Mouse (Mus musculus) heart, embryonic 11.5 days (tissue): ENCODE measurements around the gene Il12rb1. TPM values are rescaled to one million over a fixed set of nuclear protein-coding genes. Genes with fewer than 3 reads are reported as not detected.
A peak's percentile ranks its signal among the peaks of the same experiment; 100 is the strongest.

Experiments used
- ATAC-seq: fragments of 200-750 bp; cut with Nextera tagmentation; replicated peaks from 2 replicates; pipeline ENCODE4 v1.8.0; 2017; ENCODE audit warnings: moderate library complexity; ENCODE audit not compliant: insufficient number of reproducible peaks, low FRiP score, low TSS enrichment
- H3K27ac ChIP-seq: fragments of 300-500 bp; sonication (generic); 2 replicates; pipeline ENCODE4 v1.5.1; 2014; ENCODE audit warnings: mild to moderate bottlenecking, low read depth, low read length
- H3K27me3 ChIP-seq: fragments of 300-500 bp; sonication (generic); 2 replicates; pipeline ENCODE4 v1.6.1; 2014; ENCODE audit warnings: mild to moderate bottlenecking, low read length, mixed read lengths; ENCODE audit not compliant: control insufficient read depth, insufficient read depth
- H3K36me3 ChIP-seq: fragments of 300-500 bp; sonication (generic); 2 replicates; pipeline ENCODE4 v1.6.1; 2014; ENCODE audit warnings: mild to moderate bottlenecking, low read length, moderate library complexity, mixed read lengths; ENCODE audit not compliant: control insufficient read depth, insufficient read depth
- H3K4me1 ChIP-seq: fragments of 300-500 bp; sonication (generic); 2 replicates; pipeline ENCODE4 v1.6.1; 2014; ENCODE audit warnings: low read length; ENCODE audit not compliant: control insufficient read depth, insufficient read depth
- H3K4me2 ChIP-seq: fragments of 300-500 bp; sonication (generic); 2 replicates; pipeline ENCODE4 v1.6.1; 2014; ENCODE audit warnings: mild to moderate bottlenecking, moderate library complexity
- H3K4me3 ChIP-seq: fragments of 300-500 bp; sonication (generic); 2 replicates; pipeline ENCODE4 v1.5.1; 2014; ENCODE audit warnings: low read depth, low read length
- H3K9ac ChIP-seq: fragments of 300-500 bp; sonication (generic); 2 replicates; pipeline ENCODE4 v1.6.1; 2014; ENCODE audit warnings: mild to moderate bottlenecking, low read depth, low read length, moderate library complexity
- H3K9me3 ChIP-seq: fragments of 300-500 bp; sonication (generic); replicated peaks from 2 replicates; pipeline ENCODE4 v1.6.1; 2016; ENCODE audit warnings: low read length; ENCODE audit not compliant: control insufficient read depth
- WGBS: fragments of 180-500 bp; shearing (Covaris S2); extraction: QIAGEN DNeasy Blood & Tissue Kit; methylation state at CpG from one replicate; pipeline ENCODE4 v1.1.7; 2014; ENCODE audit not compliant: insufficient replicate concordance; 5-methylcytosine and 5-hydroxymethylcytosine counted together
- polyA plus RNA-seq: library from polyadenylated mRNA; unstranded; fragments of >200 nt; fragmentation: Nextera tagmentation; extraction: Ambion mirVana; gene quantifications from 2 replicates; pipeline ENCODE4 v1.2.1, GENCODE M21; 2014

The Il12rb1 gene
- polyA plus RNA-seq, result 0.07 TPM in 1 of 2 replicates, not detected in the other

DNA sequence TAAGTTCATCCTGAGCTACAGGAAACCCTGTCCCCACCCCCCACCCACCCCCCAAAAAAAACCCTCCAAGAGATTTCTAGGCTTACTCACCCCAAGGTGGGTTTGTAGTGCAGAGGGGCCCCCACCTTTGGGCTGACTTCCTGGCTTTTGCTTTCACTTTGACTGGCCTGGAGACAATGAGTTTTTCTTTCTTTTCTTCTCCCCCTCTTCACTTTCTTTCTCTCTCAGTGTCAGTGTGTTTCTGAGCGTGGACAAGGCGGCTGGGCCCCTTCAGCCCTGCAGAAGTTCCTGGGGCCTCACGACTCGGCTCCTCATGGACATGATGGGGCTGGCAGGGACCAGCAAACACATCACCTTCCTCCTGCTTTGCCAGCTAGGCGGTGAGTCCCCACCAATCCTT is at the start of gene Il12rb1:
Il12rb1 (plus strand) TSS at position 211 of the 400 bp plus-strand sequence.
- H3K4me3 ChIP-seq, result no peak within 1 kb of the TSS
- no peak for ATAC-seq
- peaks cover 47% of the 10 kb centered on the region for H3K27me3 ChIP-seq
- no peak within 1 kb of the TSS for H3K27ac ChIP-seq
- 68% methylated on average over 5 of the region's 5 CpGs for WGBS
- peaks cover 12% of the 10 kb centered on the region; the same call in 1 of the 2 replicates for H3K4me1 ChIP-seq
- no peaks in the 10 kb centered on the region for H3K36me3 ChIP-seq
- no peak within 1 kb of the TSS for H3K9ac ChIP-seq
- no peaks in the 10 kb centered on the region for H3K9me3 ChIP-seq
- H3K4me2 ChIP-seq, result no peak within 1 kb of the TSS

DNA sequence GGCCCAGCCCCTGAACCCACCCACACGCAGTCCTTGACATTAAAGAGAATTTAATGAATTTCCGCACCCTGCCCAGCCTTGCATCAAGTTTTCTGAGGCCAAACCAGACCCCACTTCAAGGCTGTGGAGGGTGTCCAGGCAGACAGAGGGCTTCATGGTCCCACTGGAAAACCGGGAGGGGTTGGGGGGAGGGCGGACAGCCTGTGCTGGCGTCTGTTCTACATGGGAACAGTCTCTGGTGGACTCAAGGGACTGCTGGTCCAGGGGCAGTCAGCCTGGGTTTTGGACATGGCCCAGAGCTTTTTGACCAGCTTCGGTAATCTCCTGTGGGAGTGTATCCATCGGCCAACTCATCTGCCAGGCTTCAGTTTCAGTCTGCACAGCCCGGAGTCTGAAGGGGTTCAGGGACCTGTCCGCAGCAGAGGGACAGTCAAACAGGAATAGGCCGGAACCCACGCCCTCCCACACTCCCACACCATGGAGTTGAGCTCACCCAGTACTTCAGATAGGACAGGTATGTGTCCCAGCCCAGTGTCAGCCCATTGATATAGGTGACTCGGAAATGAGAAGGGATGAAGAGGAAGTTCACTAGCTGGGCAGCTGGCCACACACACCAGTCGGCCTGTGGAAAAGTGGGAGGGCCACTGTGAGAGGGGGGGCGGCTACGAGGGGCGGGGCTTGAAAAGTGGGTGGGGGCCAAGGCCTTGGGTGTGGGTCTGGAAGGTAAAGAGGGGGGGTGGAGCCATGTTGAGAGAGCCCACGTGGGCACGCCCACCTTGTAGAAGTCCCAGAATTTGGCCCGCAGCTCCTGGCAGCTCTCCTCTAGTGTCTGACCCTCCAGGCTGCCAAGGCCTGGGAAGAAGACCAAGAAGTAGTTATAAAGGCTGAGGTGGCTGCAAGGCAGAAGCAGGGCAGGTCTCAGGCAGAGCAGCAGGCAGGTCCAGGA is 49.4 kb upstream of the Il12rb1 start:
- H3K36me3 ChIP-seq, result peaks cover 3% of the 10 kb centered on the region; the same call in 1 of the 2 replicates
- H3K4me1 ChIP-seq, result peaks cover 12% of the 10 kb centered on the region; the same call in 1 of the 2 replicates
- 0 out of 2 replicates have a peak, but pooled peaks cover 4% of the 10 kb centered on the region for H3K27me3 ChIP-seq
- no peak overlapping the region for H3K4me3 ChIP-seq
- no peak for ATAC-seq
- no peak overlapping the region for H3K9ac ChIP-seq
- H3K9me3 ChIP-seq, result no peaks in the 10 kb centered on the region
- WGBS, result 68% methylated on average over 19 of the region's 19 CpGs
- no peak overlapping the region for H3K27ac ChIP-seq
- H3K4me2 ChIP-seq, result peak overlapping the region; percentile 14

DNA sequence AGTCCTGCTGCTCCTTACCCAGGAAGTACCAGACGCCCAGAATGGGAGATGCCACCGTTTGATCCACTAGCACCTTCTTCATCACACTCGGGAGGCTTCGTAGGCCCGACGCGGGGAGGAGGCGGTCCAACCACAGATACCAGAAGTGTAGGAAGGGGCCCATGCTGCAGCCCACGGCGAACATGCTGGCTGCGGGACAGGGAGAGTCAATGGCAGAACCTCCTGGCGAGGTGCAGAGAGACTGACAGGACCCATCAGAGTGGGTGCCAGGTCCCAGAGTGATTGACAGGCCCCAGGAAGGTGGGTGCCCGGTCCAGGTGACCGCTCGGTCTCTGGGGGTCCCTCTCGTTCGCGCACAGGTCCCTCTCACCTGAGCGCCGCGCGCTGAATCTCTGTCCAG is 47.9 kb upstream of the Il12rb1 start:
- Histone ChIP-seq H3K4me3 (peak overlapping the region; percentile 74), H3K27me3 (0 out of 2 replicates have a peak, but pooled peaks cover 4% of the 10 kb centered on the region), H3K9me3 (no peaks in the 10 kb centered on the region), H3K9ac (peak overlapping the region; percentile 84), H3K4me1 (peaks cover 16% of the 10 kb centered on the region; the same call in 1 of the 2 replicates), H3K27ac (peak overlapping the region; percentile 73), H3K36me3 (peaks cover 3% of the 10 kb centered on the region; the same call in 1 of the 2 replicates), H3K4me2 (peak overlapping the region; percentile 99)
- WGBS, result 2% methylated on average over 20 of the region's 22 CpGs
- no peak for ATAC-seq

DNA sequence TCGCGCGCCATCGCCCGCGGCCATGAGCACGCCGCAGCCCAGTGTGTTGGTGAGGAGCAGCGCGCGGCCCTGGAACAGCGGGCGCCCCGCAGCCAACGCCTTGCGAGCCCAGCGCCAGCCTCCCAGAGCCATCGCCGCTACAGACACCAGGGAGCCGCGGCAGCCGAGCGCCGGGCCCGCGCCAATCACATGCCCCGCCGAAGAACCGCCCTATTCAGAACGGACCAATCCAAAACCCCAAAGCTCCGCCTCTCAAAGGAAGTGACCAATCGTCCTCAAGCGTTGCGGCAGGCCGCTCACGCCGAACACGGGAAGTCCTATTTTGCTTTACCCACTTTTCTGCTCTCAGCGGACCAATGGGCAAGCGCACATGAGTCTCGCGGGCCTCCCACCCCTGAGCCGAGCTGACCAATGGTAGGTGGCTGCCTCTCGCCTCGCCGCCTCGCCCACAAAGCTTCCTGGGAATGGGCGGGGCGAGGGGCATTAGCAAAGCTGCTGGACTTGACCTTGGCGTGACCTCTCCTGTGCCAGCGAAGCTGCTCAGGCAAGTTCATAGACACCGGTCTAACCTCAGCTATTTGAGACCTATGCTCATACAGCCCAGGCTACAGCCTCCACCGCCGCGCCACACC is 47.4 kb upstream of the Il12rb1 start, which contains the start of gene Mpv17l2:
Mpv17l2 (minus strand) TSS at position 172 of the 632 bp plus-strand sequence.
- ATAC-seq, result peak; percentile 92
- H3K4me3 ChIP-seq, result peak within 1 kb of the TSS; percentile 74
- H3K36me3 ChIP-seq, result peaks cover 3% of the 10 kb centered on the region; the same call in 1 of the 2 replicates
- peak within 1 kb of the TSS; percentile 84 for H3K9ac ChIP-seq
- H3K4me2 ChIP-seq, result peak within 1 kb of the TSS; percentile 99
- no peaks in the 10 kb centered on the region for H3K9me3 ChIP-seq
- WGBS, result 1% methylated on average over 55 of the region's 55 CpGs
- H3K4me1 ChIP-seq, result peaks cover 20% of the 10 kb centered on the region
- H3K27me3 ChIP-seq, result 0 out of 2 replicates have a peak, but pooled peaks cover 4% of the 10 kb centered on the region
- peak within 1 kb of the TSS; percentile 75 for H3K27ac ChIP-seq

DNA sequence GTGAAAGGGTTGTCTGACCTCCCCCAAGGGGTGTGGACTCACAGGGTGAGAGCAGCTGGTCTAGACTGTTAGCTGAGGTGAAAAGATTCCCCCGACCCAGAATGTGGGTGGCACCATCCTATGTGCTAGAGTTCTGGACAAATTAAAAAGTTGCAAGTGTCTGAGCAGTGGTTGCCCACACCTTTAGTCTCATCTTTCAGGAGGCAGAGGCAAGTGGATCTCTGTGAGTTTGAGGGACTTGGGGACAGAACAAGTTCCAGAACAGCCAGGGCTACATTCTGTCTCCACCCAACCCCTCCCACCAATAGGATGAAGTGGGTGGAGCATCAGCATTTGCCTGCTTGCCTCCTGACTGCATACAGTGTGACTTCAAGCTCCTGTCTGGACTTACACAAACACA is 46.1 kb upstream of the Il12rb1 start:
- Histone ChIP-seq H3K9ac (no peak overlapping the region), H3K4me2 (no peak overlapping the region), H3K27ac (peak overlapping the region; percentile 2; the same call in 1 of the 2 replicates)

DNA sequence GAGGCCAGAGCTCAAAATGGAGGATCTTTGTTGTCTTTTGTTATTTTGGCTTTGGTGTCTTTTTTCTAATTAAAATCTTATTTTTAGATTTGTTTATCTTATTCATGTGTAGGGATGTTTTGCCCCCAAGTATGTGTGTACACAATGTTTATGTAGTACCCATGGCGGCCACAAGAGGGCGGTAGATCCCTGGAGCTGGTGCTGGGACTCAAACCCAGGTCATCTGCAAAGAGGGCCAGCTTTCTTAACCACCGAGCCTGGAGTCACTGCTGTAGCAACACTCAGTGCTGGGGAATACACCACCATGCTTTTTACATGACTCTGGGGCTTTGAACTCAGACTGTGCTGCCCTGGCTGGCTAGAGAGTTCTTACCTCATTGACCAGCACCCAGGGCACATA is 44.9 kb upstream of the Il12rb1 start:
- Histone ChIP-seq H3K36me3 (peaks cover 5% of the 10 kb centered on the region; the same call in 1 of the 2 replicates), H3K27ac (0 out of 2 replicates have a peak overlapping the region, but pooled peaks have one; percentile 25), H3K27me3 (peaks cover 2% of the 10 kb centered on the region; the same call in 1 of the 2 replicates), H3K9me3 (no peaks in the 10 kb centered on the region), H3K4me2 (no peak overlapping the region; the same call in 1 of the 2 replicates), H3K4me1 (peaks cover 31% of the 10 kb centered on the region), H3K4me3 (no peak overlapping the region), H3K9ac (no peak overlapping the region)
- no peak for ATAC-seq
- WGBS, result 7% methylated on average over 3 of the region's 3 CpGs

More for the DNA sequence above, 46.1 kb upstream of the Il12rb1 start:
- 50% methylated on average over 1 of the region's 1 CpGs for WGBS
- peaks cover 31% of the 10 kb centered on the region for H3K4me1 ChIP-seq
- no peak overlapping the region for H3K4me3 ChIP-seq
- no peak for ATAC-seq
- peaks cover 3% of the 10 kb centered on the region; the same call in 1 of the 2 replicates for H3K36me3 ChIP-seq
- H3K27me3 ChIP-seq, result no peaks in the 10 kb centered on the region
- no peaks in the 10 kb centered on the region for H3K9me3 ChIP-seq

DNA sequence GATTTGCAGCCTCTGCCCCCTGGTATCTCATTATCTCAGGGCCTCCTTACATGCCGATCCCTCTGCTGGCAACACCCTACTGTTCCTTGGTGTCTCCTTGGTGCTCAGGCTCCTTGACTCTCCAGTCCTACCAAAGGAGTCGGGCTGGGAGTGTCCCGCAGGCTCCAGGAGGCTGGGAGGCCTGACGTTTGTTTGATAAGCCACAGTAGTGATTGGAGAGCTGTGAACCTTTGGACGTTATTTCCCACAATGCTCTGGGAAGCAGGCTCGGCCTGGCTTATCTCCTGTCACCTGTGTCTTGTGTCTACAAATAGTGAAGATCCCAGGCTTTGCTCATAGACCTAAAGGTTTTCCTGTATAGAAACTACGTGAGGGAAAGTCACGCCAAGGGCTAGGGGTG is 44.2 kb upstream of the Il12rb1 start:
- Histone ChIP-seq H3K4me2 (peak overlapping the region; percentile 14), H3K4me1 (peaks cover 29% of the 10 kb centered on the region), H3K27ac (0 out of 2 replicates have a peak overlapping the region, but pooled peaks have one; percentile 25), H3K36me3 (peaks cover 8% of the 10 kb centered on the region; the same call in 1 of the 2 replicates), H3K9ac (no peak overlapping the region), H3K27me3 (peaks cover 2% of the 10 kb centered on the region; the same call in 1 of the 2 replicates), H3K9me3 (no peaks in the 10 kb centered on the region), H3K4me3 (no peak overlapping the region)
- no peak for ATAC-seq
- 57% methylated on average over 8 of the region's 8 CpGs for WGBS

DNA sequence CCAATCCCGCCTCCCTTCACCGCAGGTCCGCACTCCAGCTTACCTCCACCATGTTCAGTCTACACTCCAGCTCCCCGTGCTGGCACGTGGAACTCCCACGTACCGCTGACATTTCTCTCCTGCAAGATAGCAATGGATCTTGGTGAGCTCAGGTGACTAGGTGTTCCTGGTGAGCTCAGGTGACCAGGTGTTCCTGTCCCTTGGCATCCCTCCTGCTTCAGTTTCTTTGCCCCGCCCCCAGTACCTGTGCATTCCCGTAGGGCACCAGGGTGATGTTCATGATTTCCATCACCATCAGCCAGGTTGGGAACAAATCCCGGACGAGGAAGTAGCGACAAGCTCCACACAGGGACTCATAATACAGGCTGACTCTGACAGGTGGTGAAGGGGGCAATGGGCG is 43.6 kb upstream of the Il12rb1 start:
- H3K4me3 ChIP-seq, result no peak overlapping the region
- no peak for ATAC-seq
- H3K4me1 ChIP-seq, result peaks cover 29% of the 10 kb centered on the region
- no peaks in the 10 kb centered on the region for H3K9me3 ChIP-seq
- H3K9ac ChIP-seq, result no peak overlapping the region
- peaks cover 2% of the 10 kb centered on the region; the same call in 1 of the 2 replicates for H3K27me3 ChIP-seq
- WGBS, result 90% methylated on average over 13 of the region's 13 CpGs
- H3K27ac ChIP-seq, result 0 out of 2 replicates have a peak overlapping the region, but pooled peaks have one; percentile 22
- H3K36me3 ChIP-seq, result peaks cover 8% of the 10 kb centered on the region; the same call in 1 of the 2 replicates
- peak overlapping the region; percentile 14; the same call in 1 of the 2 replicates for H3K4me2 ChIP-seq
